Mouse (Mus musculus) forelimb bud, embryonic 11.5 days (tissue): ENCODE results near the gene Ppp3r1.
"Not testable (repeated sequence)": the region's sequence is repeated elsewhere in the genome, so short reads cannot be mapped to it uniquely, and the experiment has no call there.

Experiments
- DNase-seq: peaks from one replicate; pipeline ENCODE4 v3.0.0-alpha.2; 2012; ENCODE audit warnings: low read depth, low spot score

Gene Ppp3r1

DNA sequence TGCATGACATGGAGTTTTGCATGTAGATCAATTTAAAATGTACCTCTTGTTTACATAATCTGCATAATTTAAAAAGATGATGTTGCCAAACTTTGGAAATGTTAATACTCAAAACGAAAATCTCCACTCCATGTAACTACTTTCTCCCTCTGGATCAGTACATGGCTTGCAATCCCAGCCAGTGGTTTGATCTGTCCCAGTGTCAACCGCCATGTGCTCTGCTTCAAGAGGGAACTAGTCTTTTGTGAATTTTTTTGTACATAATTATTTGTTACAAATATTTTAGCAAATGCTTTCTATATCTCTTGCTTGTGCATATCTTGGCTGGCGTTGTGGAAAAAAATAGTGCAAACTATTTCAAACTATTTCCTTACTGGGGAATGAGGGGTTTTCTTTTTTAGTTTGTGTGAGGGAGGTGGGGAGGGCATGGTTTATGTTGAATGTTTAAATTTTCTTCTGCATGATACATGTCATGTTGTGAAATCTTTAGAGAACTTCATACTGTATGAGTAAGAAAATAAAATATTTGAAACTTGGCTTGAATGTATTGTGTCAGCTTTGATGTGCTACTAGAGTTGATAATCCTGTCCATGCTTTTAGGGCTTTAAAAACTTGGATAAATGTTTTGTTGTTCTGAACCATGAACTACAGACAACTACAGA lies 40.9 kb downstream of the Ppp3r1 start:
- DNase-seq: no peak

- DNase-seq: no peak
These were observed 41.9 kb downstream of the Ppp3r1 start for GRCm38 (mm10) chr11:17200936-17201335.

- DNase-seq: no peak
These were observed 43.4 kb downstream of the Ppp3r1 start for GRCm38 (mm10) chr11:17202481-17202880.

- DNase-seq: peak; percentile 97
These were observed 52.4 kb downstream of the Ppp3r1 start, which contains the start of gene Pno1 for GRCm38 (mm10) chr11:17211258-17212140. Gene Pno1 (minus strand): TSS chr11:17211568.

DNA sequence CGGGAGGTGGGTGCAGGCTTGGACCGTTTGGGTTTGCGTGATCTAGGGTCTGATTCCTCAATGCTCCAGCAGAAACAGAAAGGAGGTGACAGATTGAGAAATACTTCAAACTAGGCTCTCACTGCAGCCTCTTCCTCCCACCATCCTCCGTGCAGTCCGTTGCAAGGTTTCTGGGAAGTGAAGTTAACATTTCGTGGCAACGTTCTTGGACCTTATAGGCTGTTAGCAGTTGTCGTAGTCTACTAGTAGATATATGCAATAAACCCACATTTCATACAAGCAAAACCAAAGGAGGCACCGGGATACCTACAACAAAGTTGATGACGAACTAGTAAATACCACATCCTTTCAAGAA lies 53.1 kb downstream of the Ppp3r1 start:
- DNase-seq: no peak

GRCm38 (mm10) chr11:17212903-17213509 lies 53.9 kb downstream of the Ppp3r1 start:
- no peak for DNase-seq

- DNase-seq: no peak
These were observed 56.4 kb downstream of the Ppp3r1 start for GRCm38 (mm10) chr11:17215475-17215874.

DNA sequence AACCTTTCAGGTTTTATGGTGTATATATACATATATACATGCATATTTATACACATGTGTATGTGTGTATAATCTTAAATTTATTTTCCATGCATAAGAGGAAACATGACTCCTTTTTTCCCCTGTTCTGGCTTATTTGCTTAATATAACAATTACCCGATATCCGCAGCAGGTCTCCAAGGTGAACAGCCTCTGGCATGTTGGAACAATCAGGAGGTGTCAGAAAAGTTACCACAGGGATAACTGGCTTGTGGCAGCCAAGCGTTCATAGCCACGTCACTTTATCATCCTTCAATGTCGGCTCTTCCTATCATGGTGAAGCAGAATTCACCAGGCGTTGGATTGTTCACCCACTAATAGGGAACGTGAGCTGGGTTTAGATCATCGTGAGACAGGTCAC lies 62.1 kb downstream of the Ppp3r1 start:
- no peak for DNase-seq

DNA sequence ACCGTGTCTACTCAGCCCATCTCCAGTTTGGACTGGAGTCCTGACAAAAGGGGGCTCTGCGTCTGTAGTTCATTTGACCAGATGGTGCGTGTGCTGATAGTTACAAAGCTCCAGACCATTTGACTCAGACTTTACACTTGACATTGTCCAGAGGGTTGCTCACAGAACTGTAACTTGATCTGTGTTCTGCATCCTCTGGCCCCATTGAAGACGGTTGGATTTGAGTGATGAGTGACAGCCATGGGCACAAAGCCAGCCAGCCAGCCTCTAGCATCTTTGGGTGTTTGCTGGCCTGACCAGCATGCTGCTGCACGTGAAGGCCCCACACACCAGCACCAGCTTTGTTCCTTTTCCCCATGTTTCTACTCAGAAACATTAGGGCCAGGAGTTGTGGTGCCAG lies 73.7 kb downstream of the Ppp3r1 start:
- DNase-seq: no peak

- no peak for DNase-seq
These were observed 77.5 kb downstream of the Ppp3r1 start for GRCm38 (mm10) chr11:17236449-17237037.

DNA sequence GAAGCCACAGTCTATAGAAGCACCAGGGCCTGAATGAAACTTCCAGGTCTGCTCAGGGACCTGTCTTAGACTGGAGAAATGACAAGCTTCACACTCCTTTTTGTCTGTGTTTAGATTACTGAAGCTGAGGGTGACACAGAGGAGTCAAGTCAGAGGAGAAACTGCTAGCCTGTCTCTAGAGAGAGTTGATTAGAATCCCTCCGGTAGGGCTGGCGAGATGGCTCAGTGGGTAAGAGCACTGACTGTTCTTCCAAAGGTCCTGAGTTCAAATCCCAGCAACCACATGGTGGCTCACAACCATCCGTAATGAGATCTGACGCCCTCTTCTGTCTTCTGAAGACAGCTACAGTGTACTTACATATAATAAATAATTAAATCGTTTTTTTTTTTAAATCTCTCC lies 79.5 kb downstream of the Ppp3r1 start:
- DNase-seq: not testable (repeated sequence)

GRCm38 (mm10) chr11:17248715-17249114 lies 89.7 kb downstream of the Ppp3r1 start:
- no peak for DNase-seq
